ENCODE assay signal across 10 mouse cellular contexts in genomic region chr2:161032394-161032793, GRCm38 (mm10).
A peak's percentile ranks its signal among the peaks of the same experiment; 100 is the strongest.
DNase-seq lines count a peak whose midpoint lies in the region; ATAC-seq lines count a peak whose summit lies in the region.
"Had no signal": no experiment of that assay in that cellular context is flagged by ENCODE, and none has a peak within 500 bp of the region (broad histone marks: within the 10 kb centered on the region; RNA-seq: fewer than 3 reads in every experiment).

No protein-coding gene starts in this region.

- DNase-seq in cerebellum, postnatal 10 days = peak; percentile 30 to 57
- no peak for DNase-seq in cerebellum, adult 9-10 months
- peak; percentile 11 for DNase-seq in layer of hippocampus, adult 11-12 months (ENCODE audit: low spot score)
- no peak for DNase-seq in layer of hippocampus, adult 9-11 months
- peak; percentile 36 for DNase-seq in NIH3T3 (ENCODE audit: low read depth)
- peak; percentile 20 to 22 for DNase-seq in heart, postnatal 36 days
- DNase-seq in thymus, postnatal 4 days = no peak
- DNase-seq: right cerebral cortex, postnatal 4 days; thymus, postnatal 25 days had no signal

- intact Hi-C loops in heart, postnatal 36 days (cut with DNase I) = no loop called here

- no peak for ATAC-seq in erythroblast, adult 5-6 weeks (replicated peaks; ENCODE audit: low FRiP score, poor library complexity, severe bottlenecking)

Comparison
In these comparisons a context has a peak if more than half of its experiments do, and no peak if none do; other contexts are left out.
1. DNase-seq: peak in cerebellum, postnatal 10 days (2 of 2), layer of hippocampus, adult 11-12 months (single experiment), NIH3T3 (single experiment) and heart, postnatal 36 days (2 of 2); none in cerebellum, adult 9-10 months (single experiment), layer of hippocampus, adult 9-11 months (single experiment) and thymus, postnatal 4 days (single experiment).